Mouse (Mus musculus) erythroblast, adult 5-6 weeks (primary cell): ENCODE data around the gene Tent4a. TPM values are rescaled to one million over a fixed set of nuclear protein-coding genes. Genes with fewer than 3 reads are reported as not detected.

Experiments used
- ATAC-seq: replicated peaks from 2 replicates; pipeline ENCODE4 v1.8.0; 2016; ENCODE audit warnings: moderate number of reproducible peaks, mild to moderate bottlenecking, moderate TSS enrichment, inconsistent platforms; ENCODE audit not compliant: poor library complexity, low FRiP score, severe bottlenecking
- total RNA-seq, 2 experiments: library from RNA; stranded (forward) in 1 of 2; stranded (reverse) in 1 of 2; fragments of 150-400 nt in 1 of 2; fragments of 200-764, 138-1000 nt in 1 of 2; gene quantifications; 2 replicates each; pipeline versions ENCODE4 v1.2.3 to v1.2.4; 2015 to 2017; ENCODE audit warnings: low replicate concordance in 2 of 2

The Tent4a gene
- total RNA-seq, 2 experiments from 2014 or later: 6.3 to 9.2 TPM

DNA sequence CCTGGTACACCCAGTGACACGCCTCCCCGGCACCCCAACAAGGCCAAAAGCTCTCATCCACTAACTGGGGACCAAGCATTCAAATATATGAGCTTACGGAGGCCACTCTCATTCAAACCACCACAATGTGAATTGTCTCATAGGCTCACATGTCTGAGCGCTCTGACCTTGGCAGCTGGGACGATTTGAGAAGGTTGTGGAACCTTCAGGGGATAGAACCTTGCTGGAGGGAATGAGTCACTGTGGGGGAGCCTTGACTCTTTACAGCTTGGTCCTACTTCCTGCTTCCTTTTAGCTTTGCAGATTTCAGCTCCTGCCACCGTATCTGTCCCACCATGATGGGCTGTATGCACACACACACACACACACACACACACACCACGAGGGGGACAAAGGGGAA is 48.6 kb downstream of the Tent4a start:
- no peak for ATAC-seq

GRCm38 (mm10) chr13:69485326-69485725 is 49.1 kb downstream of the Tent4a start:
- ATAC-seq: no peak

- ATAC-seq: no peak
Observed at GRCm38 (mm10) chr13:69482751-69483150, 51.7 kb downstream of the Tent4a start.

GRCm38 (mm10) chr13:69481634-69482505 is 52.5 kb downstream of the Tent4a start:
- ATAC-seq: no peak

DNA sequence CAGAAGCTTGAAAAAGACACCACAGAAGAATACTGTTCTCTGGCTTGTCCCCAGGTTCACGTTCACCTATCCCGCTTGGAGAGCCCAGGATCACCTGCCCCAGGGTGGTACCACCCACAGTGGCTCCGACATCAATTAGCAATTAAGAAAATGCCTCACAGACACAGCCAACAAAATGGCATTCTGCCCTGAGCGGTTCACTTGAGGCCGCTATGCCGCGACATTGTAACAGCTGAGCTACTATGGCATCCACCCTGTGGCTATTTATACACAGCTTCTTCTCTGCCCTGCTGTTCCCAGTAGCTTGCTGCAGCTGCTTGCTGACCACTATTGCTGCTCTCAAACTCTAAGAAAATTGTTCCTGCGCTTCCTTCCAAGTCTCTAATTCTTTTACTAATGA is 53.4 kb downstream of the Tent4a start:
- no peak for ATAC-seq

- ATAC-seq: no peak
Observed at GRCm38 (mm10) chr13:69479906-69480305, 54.5 kb downstream of the Tent4a start.

DNA sequence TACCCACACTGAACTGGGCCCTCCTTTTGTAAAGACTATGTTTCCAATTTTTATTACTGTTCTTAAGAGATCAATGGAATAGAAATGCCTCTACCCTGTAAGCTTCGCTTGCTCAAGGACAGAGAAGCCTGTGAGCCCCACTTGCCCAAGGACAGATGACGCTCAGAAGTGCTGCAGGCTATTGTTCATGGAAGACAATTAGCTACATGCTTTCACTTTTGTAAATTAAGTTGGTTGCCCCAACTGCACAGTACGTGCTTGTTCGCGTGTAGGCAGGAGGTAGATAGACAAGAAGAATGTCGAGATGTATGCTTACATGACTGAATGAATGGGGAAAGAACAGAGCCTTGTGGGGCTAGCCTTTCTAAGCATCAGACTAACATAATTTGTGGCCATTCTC is 55.7 kb downstream of the Tent4a start:
- ATAC-seq: no peak

DNA sequence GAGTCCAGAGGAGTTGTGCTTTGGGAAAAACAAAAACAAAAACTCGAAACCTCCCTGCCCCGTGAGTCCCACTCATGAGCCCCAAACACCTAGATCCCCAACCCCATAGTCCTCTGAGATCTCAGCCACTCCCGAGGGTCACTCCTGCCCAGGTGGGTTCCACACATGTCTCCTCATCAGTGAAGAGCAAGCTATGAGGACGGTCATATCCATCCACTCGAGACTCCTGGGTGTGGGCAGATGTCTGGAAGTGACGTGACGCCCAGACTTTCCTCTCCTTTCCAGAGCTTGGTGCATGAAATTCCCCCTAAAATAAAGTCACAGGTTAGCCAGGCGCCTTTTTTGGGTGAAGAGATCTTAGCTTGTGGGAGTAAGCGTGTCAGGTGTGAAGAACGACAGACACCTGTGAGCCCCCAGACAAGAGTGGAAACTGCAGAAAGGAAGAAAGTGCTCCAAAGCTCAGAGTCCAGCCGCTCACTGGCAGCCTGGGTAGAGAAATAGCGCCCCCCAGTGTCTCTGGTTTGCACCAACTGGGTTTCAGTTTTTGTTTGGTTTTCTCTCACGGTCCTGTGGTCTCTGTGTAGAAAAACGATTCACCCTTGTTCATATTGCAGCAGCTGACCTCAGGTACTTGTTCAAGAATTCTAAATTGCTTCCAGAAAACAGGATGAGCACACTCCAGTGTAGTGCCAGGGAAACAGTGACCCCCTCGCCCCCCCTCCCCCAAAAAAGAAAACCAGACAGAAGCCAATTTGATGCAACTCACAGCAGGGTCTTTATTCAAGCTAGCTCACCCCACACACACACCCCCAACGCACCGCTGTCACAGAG is 73.6 kb downstream of the Tent4a start:
- ATAC-seq: no peak

DNA sequence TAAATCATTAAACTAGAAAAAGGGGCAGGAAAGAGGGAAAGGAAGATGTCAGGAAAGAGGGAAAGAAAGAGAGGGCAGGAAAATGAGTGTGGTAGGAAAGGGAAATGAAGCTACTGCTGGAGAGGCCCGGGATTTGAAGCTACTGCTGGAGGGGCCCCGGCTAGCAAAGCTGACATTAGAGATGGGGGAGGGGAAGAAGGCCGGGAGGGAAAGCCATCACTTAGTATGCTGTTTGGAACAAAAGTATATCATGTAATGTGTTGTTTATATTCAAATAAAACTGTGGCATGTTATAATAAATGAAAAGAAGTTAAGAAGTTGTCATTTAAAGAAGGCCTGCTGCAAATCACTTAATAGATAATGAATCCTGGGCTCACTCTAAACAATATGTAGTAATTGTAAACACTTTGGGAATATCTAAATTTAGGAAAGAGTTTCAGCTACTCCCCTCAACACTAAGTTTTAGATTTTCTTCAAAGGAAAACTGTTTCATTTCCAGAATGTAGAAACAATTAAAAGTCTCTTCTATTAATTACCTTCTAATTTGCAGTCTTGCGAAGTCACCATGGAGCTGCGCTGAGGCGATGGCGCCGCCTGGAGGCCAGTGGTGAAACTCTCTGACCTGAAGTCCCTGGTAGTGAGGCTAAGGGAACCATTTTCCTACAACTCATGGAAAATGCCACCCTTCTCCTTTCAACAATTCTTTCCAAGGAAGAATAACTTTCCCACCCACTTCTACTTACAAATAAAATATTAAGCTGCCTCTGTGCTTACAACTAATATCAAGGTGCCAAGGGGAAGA is 74.6 kb downstream of the Tent4a start:
- ATAC-seq: no peak

- no peak for ATAC-seq
Observed at GRCm38 (mm10) chr13:69458891-69459290, 75.5 kb downstream of the Tent4a start.

DNA sequence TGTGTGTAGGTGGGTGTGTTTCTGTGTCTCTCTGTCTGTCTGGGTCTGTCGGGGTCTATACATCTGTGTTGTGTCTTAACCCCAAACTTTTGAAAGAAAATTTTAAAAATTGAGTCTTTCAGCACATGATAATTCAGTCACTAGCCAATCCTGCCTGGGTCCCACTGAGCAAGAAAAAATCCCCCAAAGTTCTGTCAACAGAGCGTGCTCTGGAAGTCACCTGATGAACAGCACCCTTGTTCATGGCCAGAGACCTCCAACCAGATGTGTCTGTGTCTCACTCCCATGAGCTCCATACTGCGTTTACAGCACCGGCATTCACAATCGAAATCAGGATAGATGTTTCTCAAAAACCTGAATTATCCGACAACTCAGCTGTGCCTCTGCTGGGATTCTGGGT is 76.0 kb downstream of the Tent4a start:
- ATAC-seq: no peak

DNA sequence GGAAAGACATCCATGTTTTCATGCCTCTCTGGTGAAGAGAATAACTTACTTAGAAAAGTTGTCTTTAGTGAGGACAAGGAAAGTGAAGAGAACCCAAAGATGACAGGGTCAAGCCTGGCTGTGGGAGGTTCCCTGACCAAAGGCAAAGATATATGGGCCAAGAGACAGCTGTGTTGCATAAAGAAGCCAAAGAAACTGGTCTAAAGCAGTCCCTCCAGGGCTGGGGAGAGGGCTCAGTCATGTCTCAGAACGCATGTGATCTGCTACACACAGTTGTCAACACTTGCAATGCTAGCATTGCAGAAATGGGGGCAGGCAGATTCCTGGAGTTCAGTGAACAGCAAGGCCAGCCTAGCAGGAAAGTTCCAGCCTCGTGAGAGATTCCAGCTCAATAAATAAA is 77.3 kb downstream of the Tent4a start:
- no peak for ATAC-seq

DNA sequence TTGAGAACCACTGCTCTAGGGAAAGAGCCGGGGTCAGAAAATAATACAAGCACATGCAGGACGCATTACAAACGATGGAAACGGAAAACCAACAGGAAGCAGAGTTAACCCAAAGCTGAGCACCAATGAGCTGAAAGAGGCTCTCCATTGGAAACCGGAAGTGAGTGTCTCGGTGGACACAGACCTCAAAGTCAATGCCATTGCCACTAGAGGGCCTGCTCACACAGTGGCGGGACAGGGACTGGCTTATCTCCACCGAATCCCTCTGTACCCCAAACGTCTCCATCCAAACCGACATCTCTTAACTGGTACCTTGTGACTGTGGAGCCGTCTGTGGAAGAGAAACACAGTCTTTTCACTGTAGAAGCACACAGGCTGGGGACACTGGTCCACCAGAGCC is 77.8 kb downstream of the Tent4a start:
- no peak for ATAC-seq

DNA sequence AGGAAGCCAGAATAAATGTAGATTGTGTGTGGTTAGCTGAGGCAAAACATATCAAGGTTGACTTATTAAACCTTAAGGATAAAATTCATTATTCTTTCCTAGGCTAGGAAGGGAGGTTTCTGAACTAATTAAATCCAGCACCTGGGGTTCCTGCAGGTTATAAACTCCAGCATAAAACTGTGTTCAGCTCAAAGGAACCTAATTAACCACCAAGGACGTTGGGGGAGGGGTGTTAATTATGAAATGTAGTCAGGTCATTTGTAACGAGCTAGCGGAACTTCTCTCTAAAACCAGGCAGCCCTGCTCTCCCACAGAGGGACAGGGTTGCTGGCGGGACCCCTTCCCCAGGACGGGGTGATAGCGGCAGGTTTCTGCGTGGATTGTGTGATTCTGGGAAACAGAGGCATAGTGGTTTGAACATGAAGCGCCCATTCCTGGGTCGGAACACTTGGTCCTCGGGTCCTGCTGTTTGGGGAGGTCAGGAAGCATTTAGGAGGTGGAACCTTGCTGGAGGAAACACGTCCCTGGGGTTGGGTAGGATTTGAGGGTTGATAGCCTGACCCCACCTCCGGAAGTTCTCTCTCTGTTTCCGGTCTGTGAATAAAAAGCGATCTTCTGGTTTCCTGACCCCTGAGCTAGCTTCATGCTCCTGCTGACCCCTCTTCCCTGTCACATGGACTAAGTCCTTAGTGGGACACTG is 78.8 kb downstream of the Tent4a start:
- no peak for ATAC-seq

Other genes starting within 250 kb of the Tent4a start
- 13.8 and 26.3 TPM in 2 replicates for gene Nsun2, start 871 bp downstream of the Tent4a start, total RNA-seq (2015; ENCODE audit: low replicate concordance)
- gene Nsun2, start 871 bp downstream of the Tent4a start, total RNA-seq (2017; ENCODE audit: low replicate concordance): 32.4 and 37.1 TPM in 2 replicates
- 3.8 TPM in 1 of 2 replicates, not detected in the other for gene Srd5a1, start 76.8 kb upstream of the Tent4a start, total RNA-seq (2015; ENCODE audit: low replicate concordance)
- gene Srd5a1, start 76.8 kb upstream of the Tent4a start, total RNA-seq (2017; ENCODE audit: low replicate concordance): 0.56 TPM in 1 of 2 replicates, not detected in the other
- gene Ube2ql1, start 205.3 kb upstream of the Tent4a start, total RNA-seq (2015; ENCODE audit: low replicate concordance): not detected in 2 replicates
- not detected in 2 replicates for gene Ube2ql1, start 205.3 kb upstream of the Tent4a start, total RNA-seq (2017; ENCODE audit: low replicate concordance)